Mouse (Mus musculus) embryonic facial prominence, embryonic 11.5 days (tissue): ENCODE results near the gene Me3. TPM values are rescaled to one million over a fixed set of nuclear protein-coding genes. Genes with fewer than 3 reads are reported as not detected.

Experiments used
- ATAC-seq: fragments of 200-750 bp; cut with Nextera tagmentation; replicated peaks from 2 replicates; pipeline ENCODE4 v1.8.0; 2017; ENCODE audit warnings: low read depth; ENCODE audit not compliant: insufficient number of reproducible peaks, low FRiP score, low TSS enrichment
- DNase-seq: peaks from one replicate; pipeline ENCODE4 v3.0.0-alpha.2; 2015; ENCODE audit warnings: low spot score
- H3K27ac ChIP-seq: fragments of 300-500 bp; sonication (generic); replicated peaks from 2 replicates; pipeline ENCODE4 v1.5.1; 2014; ENCODE audit warnings: mild to moderate bottlenecking, low read depth, low read length, control low read depth
- H3K27me3 ChIP-seq: fragments of 300-500 bp; sonication (generic); 2 replicates; pipeline ENCODE4 v1.6.1; 2014; ENCODE audit warnings: mild to moderate bottlenecking, low read length, moderate library complexity, mixed read lengths; ENCODE audit not compliant: control insufficient read depth, insufficient read depth
- H3K36me3 ChIP-seq: fragments of 300-500 bp; sonication (generic); replicated peaks from 2 replicates; pipeline ENCODE4 v1.6.1; 2014; ENCODE audit warnings: low read depth, mild to moderate bottlenecking, low read length, moderate library complexity, mixed read lengths; ENCODE audit not compliant: control insufficient read depth, insufficient read depth
- H3K4me1 ChIP-seq: fragments of 300-500 bp; sonication (generic); 2 replicates; pipeline ENCODE4 v1.6.1; 2014; ENCODE audit warnings: low read length, mixed read lengths; ENCODE audit not compliant: control insufficient read depth, insufficient read depth
- H3K4me2 ChIP-seq: fragments of 300-500 bp; sonication (generic); 2 replicates; pipeline ENCODE4 v1.6.1; 2014; ENCODE audit warnings: low read depth, mild to moderate bottlenecking, control low read depth, low read length, moderate library complexity
- H3K4me3 ChIP-seq: fragments of 300-500 bp; sonication (generic); 2 replicates; pipeline ENCODE4 v1.5.1; 2014; ENCODE audit warnings: low read depth, low read length, control low read depth
- H3K9ac ChIP-seq: fragments of 300-500 bp; sonication (generic); replicated peaks from 2 replicates; pipeline ENCODE4 v1.6.1; 2014; ENCODE audit warnings: mild to moderate bottlenecking, control low read depth, low read length
- H3K9me3 ChIP-seq: fragments of 300-500 bp; sonication (generic); replicated peaks from 2 replicates; pipeline ENCODE4 v1.6.1; 2016; ENCODE audit warnings: mild to moderate bottlenecking, low read length, inconsistent platforms, mixed read lengths; ENCODE audit not compliant: control insufficient read depth
- WGBS: fragments of 180-500 bp; shearing (Covaris S2); extraction: QIAGEN DNeasy Blood & Tissue Kit; methylation state at CpG from one replicate; pipeline ENCODE4 v1.1.7; 2014; 5-methylcytosine and 5-hydroxymethylcytosine counted together
- polyA plus RNA-seq: library from polyadenylated mRNA; unstranded; fragments of >200 nt; fragmentation: Nextera tagmentation; extraction: Ambion mirVana; gene quantifications from 2 replicates; pipeline ENCODE4 v1.2.1, GENCODE M21; 2014

Me3 gene
- polyA plus RNA-seq, 1 experiment from 2014 or later: 0.77 TPM

- no peak for ATAC-seq
- H3K4me3 ChIP-seq: no peak overlapping the region
- H3K27ac ChIP-seq: no peak overlapping the region
- no peak overlapping the region for H3K4me2 ChIP-seq
- H3K9ac ChIP-seq: no peak overlapping the region
- H3K36me3 ChIP-seq: no peaks in the 10 kb centered on the region
- H3K9me3 ChIP-seq: no peaks in the 10 kb centered on the region
- H3K27me3 ChIP-seq: no peaks in the 10 kb centered on the region
- DNase-seq: no peak
- WGBS: 88% methylated on average over 6 of the region's 6 CpGs
- no peaks in the 10 kb centered on the region for H3K4me1 ChIP-seq
Observed at GRCm38 (mm10) chr7:89616235-89616634, 16.0 kb upstream of the Me3 start.

- no peak overlapping the region for H3K27ac ChIP-seq
- 86% methylated on average over 4 of the region's 4 CpGs for WGBS
- ATAC-seq: no peak
Observed at GRCm38 (mm10) chr7:89623331-89623730, 8.9 kb upstream of the Me3 start.

DNA sequence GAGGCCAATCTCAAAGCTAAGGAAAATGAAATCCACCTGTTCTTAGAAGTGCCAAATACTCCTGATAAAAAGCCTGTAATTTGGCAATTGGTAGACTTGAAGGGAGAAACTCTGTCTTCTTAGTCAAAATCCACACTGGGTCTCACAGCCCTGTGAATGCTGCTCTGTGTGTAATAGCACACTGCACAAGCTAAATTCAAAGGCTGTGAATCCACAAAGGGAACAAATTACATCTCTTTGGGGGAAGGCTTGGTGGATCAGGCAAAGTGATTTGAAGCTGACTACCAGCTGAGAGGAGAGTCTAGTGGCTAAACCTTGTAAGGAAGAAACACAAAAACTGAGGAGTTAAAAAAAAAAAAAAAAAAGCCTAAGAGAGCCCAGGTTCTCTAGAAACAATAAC is 4.8 kb upstream of the Me3 start:
- Histone ChIP-seq H3K9ac (no peak overlapping the region), H3K4me3 (no peak overlapping the region), H3K4me1 (no peaks in the 10 kb centered on the region), H3K36me3 (no peaks in the 10 kb centered on the region), H3K4me2 (no peak overlapping the region), H3K27me3 (no peaks in the 10 kb centered on the region), H3K9me3 (no peaks in the 10 kb centered on the region), H3K27ac (no peak overlapping the region)
- ATAC-seq (0 out of 2 replicates have a peak, but pooled peaks have one; percentile 30), DNase-seq (peak; percentile 33)

More at GRCm38 (mm10) chr7:89623331-89623730, 8.9 kb upstream of the Me3 start:
- H3K36me3 ChIP-seq: no peaks in the 10 kb centered on the region
- H3K9me3 ChIP-seq: no peaks in the 10 kb centered on the region
- no peaks in the 10 kb centered on the region for H3K27me3 ChIP-seq
- no peak overlapping the region for H3K4me3 ChIP-seq
- H3K4me2 ChIP-seq: no peak overlapping the region
- no peak overlapping the region for H3K9ac ChIP-seq
- H3K4me1 ChIP-seq: no peaks in the 10 kb centered on the region
- DNase-seq: no peak

DNA sequence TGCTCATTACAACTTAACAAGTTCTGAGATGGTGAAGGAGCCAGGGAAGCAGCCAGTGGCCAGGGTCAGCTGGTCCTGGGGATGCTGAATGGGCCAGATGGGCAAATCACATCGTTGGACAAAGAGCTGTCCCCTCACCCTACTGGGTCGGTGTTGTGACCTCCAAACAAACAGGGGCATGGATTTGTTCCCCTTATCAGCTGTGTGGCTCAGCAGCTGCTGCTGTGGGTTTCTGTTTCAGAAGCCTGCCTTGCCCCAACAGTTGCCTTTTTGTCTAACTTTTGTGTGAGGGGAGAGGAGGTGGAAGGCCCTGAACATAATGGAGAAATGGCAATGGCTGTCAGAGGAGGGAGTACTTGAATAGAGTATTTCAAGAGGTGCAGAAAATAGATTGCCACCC is 4.2 kb upstream of the Me3 start:
- H3K4me3 ChIP-seq: no peak overlapping the region
- ATAC-seq (peak; percentile 49; the same call in 1 of the 2 replicates), DNase-seq (peak; percentile 18)
- no peak overlapping the region for H3K9ac ChIP-seq
- no peaks in the 10 kb centered on the region for H3K27me3 ChIP-seq
- WGBS: 9% methylated on average over 2 of the region's 2 CpGs
- H3K4me2 ChIP-seq: no peak overlapping the region
- H3K4me1 ChIP-seq: no peaks in the 10 kb centered on the region
- H3K36me3 ChIP-seq: no peaks in the 10 kb centered on the region
- H3K9me3 ChIP-seq: no peaks in the 10 kb centered on the region
- no peak overlapping the region for H3K27ac ChIP-seq

DNA sequence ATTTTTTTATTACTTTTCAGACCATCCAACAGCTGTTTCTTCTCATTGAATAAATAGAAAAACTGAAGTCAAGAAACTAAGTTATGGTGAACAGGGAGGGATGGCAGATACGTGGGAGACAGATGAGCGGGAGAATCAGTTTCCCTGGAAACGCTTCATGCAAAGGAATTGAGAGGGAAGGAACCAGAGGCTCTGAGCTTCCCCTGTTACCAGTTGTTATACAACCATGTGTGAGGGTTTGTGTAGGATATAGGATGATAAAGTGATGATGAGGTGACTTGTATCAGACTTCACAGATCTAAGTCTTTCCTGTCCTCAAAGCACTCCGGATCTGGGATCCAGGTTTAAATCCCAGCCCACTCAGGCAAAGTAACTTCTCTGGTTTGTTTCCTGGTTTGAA is 3.2 kb upstream of the Me3 start:
- H3K27me3 ChIP-seq: no peaks in the 10 kb centered on the region
- no peak overlapping the region for H3K4me2 ChIP-seq
- no peaks in the 10 kb centered on the region for H3K36me3 ChIP-seq
- no peak overlapping the region for H3K9ac ChIP-seq
- DNase-seq (no peak), ATAC-seq (no peak)
- no peak overlapping the region for H3K4me3 ChIP-seq
- H3K4me1 ChIP-seq: no peaks in the 10 kb centered on the region
- H3K27ac ChIP-seq: no peak overlapping the region
- 76% methylated on average over 4 of the region's 4 CpGs for WGBS
- H3K9me3 ChIP-seq: no peaks in the 10 kb centered on the region

DNA sequence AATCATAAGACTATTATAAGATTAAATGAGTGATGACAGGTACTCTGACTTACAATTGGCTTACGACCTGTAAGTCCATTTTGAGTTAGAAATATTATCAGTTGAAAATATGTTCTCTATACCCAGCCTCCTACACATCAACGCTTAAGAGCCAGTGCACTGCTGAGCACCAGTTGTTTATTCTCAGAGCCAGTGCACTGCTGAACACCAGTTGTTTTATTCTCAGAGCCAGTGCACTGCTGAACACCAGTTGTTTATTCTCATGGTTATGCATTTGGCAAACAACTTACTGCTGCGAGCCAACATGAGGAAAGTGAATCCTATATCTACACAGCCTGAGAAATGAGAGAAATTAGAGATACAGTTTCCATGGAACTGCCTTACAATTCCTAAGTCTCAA is 2.3 kb upstream of the Me3 start:
- H3K27me3 ChIP-seq: no peaks in the 10 kb centered on the region
- DNase-seq (no peak), ATAC-seq (no peak)
- H3K9ac ChIP-seq: no peak overlapping the region
- H3K9me3 ChIP-seq: no peaks in the 10 kb centered on the region
- WGBS: 80% methylated on average over 3 of the region's 3 CpGs
- H3K4me2 ChIP-seq: no peak overlapping the region
- no peak overlapping the region for H3K27ac ChIP-seq
- no peaks in the 10 kb centered on the region for H3K4me1 ChIP-seq
- H3K36me3 ChIP-seq: no peaks in the 10 kb centered on the region
- H3K4me3 ChIP-seq: no peak overlapping the region

DNA sequence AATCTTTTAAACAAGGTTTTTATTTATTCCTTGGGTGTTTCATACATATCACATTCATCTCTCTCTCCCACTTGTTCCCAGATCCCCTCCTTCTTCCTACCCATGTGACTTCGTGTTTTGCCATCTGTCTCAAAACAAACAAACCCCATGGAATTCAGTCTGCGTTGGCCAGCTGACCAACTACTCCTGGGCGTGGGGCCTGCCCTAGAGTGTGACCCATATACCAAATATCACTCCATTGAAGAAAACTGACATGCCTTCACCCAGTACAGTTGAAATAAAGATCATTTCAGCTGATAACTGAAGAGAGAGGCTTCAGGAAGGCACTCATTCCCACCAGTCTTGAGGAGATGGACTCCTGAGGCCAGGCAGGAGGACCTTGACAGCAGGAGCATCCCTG is 1.4 kb upstream of the Me3 start:
- no peak overlapping the region for H3K27ac ChIP-seq
- DNase-seq (no peak), ATAC-seq (no peak)
- no peak overlapping the region for H3K4me3 ChIP-seq
- H3K36me3 ChIP-seq: no peaks in the 10 kb centered on the region
- no peaks in the 10 kb centered on the region for H3K4me1 ChIP-seq
- H3K9me3 ChIP-seq: no peaks in the 10 kb centered on the region
- H3K9ac ChIP-seq: no peak overlapping the region
- H3K4me2 ChIP-seq: no peak overlapping the region
- no peaks in the 10 kb centered on the region for H3K27me3 ChIP-seq
- WGBS: 58% methylated on average over 3 of the region's 3 CpGs

GRCm38 (mm10) chr7:89640533-89640932 is 8.3 kb downstream of the Me3 start:
- ATAC-seq (no peak), DNase-seq (no peak)
- H3K9ac ChIP-seq: no peak overlapping the region
- H3K27ac ChIP-seq: no peak overlapping the region
- no peaks in the 10 kb centered on the region for H3K27me3 ChIP-seq
- H3K9me3 ChIP-seq: no peaks in the 10 kb centered on the region
- no peak overlapping the region for H3K4me2 ChIP-seq
- H3K4me3 ChIP-seq: no peak overlapping the region
- no peaks in the 10 kb centered on the region for H3K4me1 ChIP-seq
- WGBS: 88% methylated on average over 6 of the region's 6 CpGs
- H3K36me3 ChIP-seq: no peaks in the 10 kb centered on the region
